Mouse (Mus musculus): ENCODE results near the gene Bcas1. TPM values are rescaled to one million over a fixed set of nuclear protein-coding genes. Genes with fewer than 3 reads are reported as not detected.
A peak's percentile ranks its signal among the peaks of the same experiment; 100 is the strongest.

Bcas1 gene
- polyA plus RNA-seq (2012; rRNA removed) = 0.32 and 0.43 TPM in 2 replicates

DNA sequence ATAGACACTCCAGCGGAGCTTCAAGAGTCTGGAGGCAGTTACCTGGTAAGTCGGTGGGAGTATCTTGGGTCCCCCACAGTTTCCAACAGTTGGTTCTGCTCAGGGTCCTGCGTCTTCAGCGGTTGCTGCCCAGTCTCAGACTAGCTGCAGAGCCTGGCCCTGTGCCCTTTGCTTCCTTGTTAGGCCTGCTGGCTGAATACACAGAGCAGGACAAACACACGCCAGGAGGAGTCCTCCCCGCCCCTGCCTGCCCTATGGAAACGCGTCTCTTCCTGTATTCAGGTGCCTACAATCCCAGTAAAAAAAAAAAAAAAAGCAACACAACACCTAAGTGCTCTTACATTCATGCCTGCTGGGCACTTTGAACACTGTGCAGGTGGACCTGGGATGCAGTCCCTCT is at the start of gene Bcas1:
Bcas1 (minus strand) TSS at position 142 of the 400 bp plus-strand sequence.
- Histone ChIP-seq H3K27ac (ENCODE audit: control insufficient read depth, insufficient read depth, low read length) (no peak within 1 kb of the TSS), H3K4me3 (ENCODE audit: control insufficient read depth, insufficient read depth, low read length) (no peak within 1 kb of the TSS), H3K36me3 (ENCODE audit: control insufficient read depth, insufficient read depth, low read length) (no peaks in the 10 kb centered on the region), H3K4me1 (replicated peaks; ENCODE audit: control insufficient read depth, insufficient read depth, low read length) (no peaks in the 10 kb centered on the region), H3K27me3 (ENCODE audit: control insufficient read depth, insufficient read depth, low read length) (no peaks in the 10 kb centered on the region)
- DNase-seq = no peak
- WGBS = 91% methylated on average over 8 of the region's 8 CpGs
- no peak for TF ChIP-seq CTCF (IDR thresholded peaks at IDR 0.05; ENCODE audit: borderline replicate concordance, control insufficient read depth, extremely low read depth, insufficient read depth, low read length, poor library complexity)
- TF ChIP-seq POLR2A (IDR thresholded peaks at IDR 0.05; ENCODE audit: control insufficient read depth, extremely low read depth, insufficient read depth, low read length, poor library complexity) = no peak

DNA sequence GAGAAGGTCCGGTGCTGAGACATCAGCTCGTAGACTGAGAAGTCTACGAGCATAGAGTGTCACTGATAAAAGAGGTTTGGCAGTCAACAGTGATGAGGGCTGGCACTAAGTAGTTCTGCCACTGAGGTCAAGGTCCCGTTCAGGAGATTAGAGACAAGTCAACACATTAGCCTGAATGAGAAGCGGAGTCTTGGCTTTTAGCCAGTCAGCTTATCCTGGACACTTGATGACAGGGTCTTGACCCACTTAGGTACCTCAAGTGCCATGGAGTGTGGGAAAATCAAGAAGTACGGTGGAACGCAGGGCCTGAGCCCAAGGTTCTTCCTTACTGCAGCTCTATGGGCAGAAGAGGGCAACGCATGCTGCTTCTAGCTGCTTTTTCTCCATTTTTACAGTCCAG is 49.0 kb upstream of the Bcas1 start:
- Histone ChIP-seq H3K36me3 (ENCODE audit: control insufficient read depth, insufficient read depth, low read length) (no peaks in the 10 kb centered on the region), H3K4me1 (replicated peaks; ENCODE audit: control insufficient read depth, insufficient read depth, low read length) (no peaks in the 10 kb centered on the region), H3K4me3 (ENCODE audit: control insufficient read depth, insufficient read depth, low read length) (no peak overlapping the region), H3K27ac (ENCODE audit: control insufficient read depth, insufficient read depth, low read length) (no peak overlapping the region), H3K27me3 (ENCODE audit: control insufficient read depth, insufficient read depth, low read length) (no peaks in the 10 kb centered on the region)
- TF ChIP-seq POLR2A (IDR thresholded peaks at IDR 0.05; ENCODE audit: control insufficient read depth, extremely low read depth, insufficient read depth, low read length, poor library complexity) (no peak), CTCF (IDR thresholded peaks at IDR 0.05; ENCODE audit: borderline replicate concordance, control insufficient read depth, extremely low read depth, insufficient read depth, low read length, poor library complexity) (no peak)
- 95% methylated on average over 8 of the region's 8 CpGs for WGBS
- no peak for DNase-seq

DNA sequence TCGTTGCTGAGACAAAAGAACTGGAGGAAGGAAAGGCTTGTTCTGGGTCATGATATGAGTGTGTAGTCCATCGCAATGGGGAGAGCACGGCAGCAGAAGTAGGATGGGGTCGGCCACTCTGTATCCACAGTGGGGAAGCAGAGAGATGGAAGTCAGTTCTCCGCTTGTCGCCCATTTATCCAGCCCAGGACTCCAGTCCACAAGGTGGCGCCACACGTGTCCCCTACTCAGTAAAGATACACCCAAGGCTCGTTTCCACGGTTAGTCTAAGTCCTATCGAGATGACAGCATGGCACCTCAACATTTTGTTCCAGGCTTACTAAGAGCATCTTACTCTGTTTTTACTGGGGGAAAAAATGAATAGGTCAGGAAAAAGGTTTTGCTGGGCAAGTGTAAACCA is 48.6 kb upstream of the Bcas1 start:
- peak; percentile 26 for DNase-seq
- peak; percentile 30; the same call in 1 of the 2 replicates for TF ChIP-seq CTCF (IDR thresholded peaks at IDR 0.05; ENCODE audit: borderline replicate concordance, control insufficient read depth, extremely low read depth, insufficient read depth, low read length, poor library complexity)
- TF ChIP-seq POLR2A (IDR thresholded peaks at IDR 0.05; ENCODE audit: control insufficient read depth, extremely low read depth, insufficient read depth, low read length, poor library complexity) = no peak
- 63% methylated on average over 11 of the region's 11 CpGs for WGBS
- Histone ChIP-seq H3K36me3 (ENCODE audit: control insufficient read depth, insufficient read depth, low read length) (no peaks in the 10 kb centered on the region), H3K4me3 (ENCODE audit: control insufficient read depth, insufficient read depth, low read length) (no peak overlapping the region), H3K4me1 (replicated peaks; ENCODE audit: control insufficient read depth, insufficient read depth, low read length) (no peaks in the 10 kb centered on the region), H3K27ac (ENCODE audit: control insufficient read depth, insufficient read depth, low read length) (no peak overlapping the region), H3K27me3 (ENCODE audit: control insufficient read depth, insufficient read depth, low read length) (no peaks in the 10 kb centered on the region)

DNA sequence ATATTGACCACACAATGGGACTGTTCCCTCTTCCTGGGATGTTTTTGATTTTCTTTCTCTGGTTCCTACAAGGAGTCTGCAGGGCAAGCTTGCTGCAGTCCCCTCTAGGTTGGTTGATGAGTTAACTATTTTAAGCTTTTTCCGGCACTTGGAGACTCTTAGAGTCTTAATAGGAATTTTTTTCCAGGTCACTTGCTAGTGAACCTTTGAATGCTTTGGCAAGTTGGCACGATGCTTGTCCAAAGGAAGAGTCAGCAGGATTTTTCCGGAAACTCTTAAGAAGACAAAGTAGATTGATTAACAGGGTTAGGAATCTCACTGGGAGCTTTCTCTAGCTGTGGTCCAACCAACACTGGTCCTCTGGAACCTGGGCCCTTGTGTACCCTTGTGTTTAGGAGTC is 47.5 kb upstream of the Bcas1 start:
- no peaks in the 10 kb centered on the region for H3K27me3 ChIP-seq (ENCODE audit: control insufficient read depth, insufficient read depth, low read length)
- no peak for TF ChIP-seq CTCF (IDR thresholded peaks at IDR 0.05; ENCODE audit: borderline replicate concordance, control insufficient read depth, extremely low read depth, insufficient read depth, low read length, poor library complexity)
- TF ChIP-seq POLR2A (IDR thresholded peaks at IDR 0.05; ENCODE audit: control insufficient read depth, extremely low read depth, insufficient read depth, low read length, poor library complexity) = no peak
- no peak overlapping the region for H3K4me3 ChIP-seq (ENCODE audit: control insufficient read depth, insufficient read depth, low read length)
- H3K4me1 ChIP-seq (replicated peaks; ENCODE audit: control insufficient read depth, insufficient read depth, low read length) = no peaks in the 10 kb centered on the region
- no peaks in the 10 kb centered on the region for H3K36me3 ChIP-seq (ENCODE audit: control insufficient read depth, insufficient read depth, low read length)
- 93% methylated on average over 3 of the region's 3 CpGs for WGBS
- no peak for DNase-seq
- H3K27ac ChIP-seq (ENCODE audit: control insufficient read depth, insufficient read depth, low read length) = no peak overlapping the region

DNA sequence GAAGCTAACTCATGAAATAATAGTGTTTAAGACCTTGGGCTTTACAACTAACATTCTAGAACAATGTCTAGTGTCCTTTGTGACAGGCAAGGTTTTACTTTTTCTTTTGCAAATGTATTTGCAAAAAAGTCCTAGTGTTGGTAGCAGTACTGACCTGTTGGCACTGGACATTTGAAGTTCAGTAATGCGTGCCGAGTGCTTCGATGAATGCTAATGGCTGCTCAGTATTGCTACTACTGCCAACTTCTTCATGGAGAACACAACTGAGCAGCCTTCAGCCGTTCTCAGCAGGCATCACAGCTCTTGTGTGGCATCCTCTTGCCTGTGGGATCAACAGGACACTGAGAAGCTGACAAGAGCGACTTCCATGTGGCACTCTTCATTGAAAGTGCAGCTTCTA is 46.5 kb upstream of the Bcas1 start:
- Histone ChIP-seq H3K4me1 (replicated peaks; ENCODE audit: control insufficient read depth, insufficient read depth, low read length) (no peaks in the 10 kb centered on the region), H3K4me3 (ENCODE audit: control insufficient read depth, insufficient read depth, low read length) (no peak overlapping the region), H3K36me3 (ENCODE audit: control insufficient read depth, insufficient read depth, low read length) (no peaks in the 10 kb centered on the region), H3K27ac (ENCODE audit: control insufficient read depth, insufficient read depth, low read length) (no peak overlapping the region), H3K27me3 (ENCODE audit: control insufficient read depth, insufficient read depth, low read length) (no peaks in the 10 kb centered on the region; the same call in 1 of the 2 replicates)
- DNase-seq = no peak
- WGBS = 98% methylated on average over 5 of the region's 5 CpGs
- no peak for TF ChIP-seq POLR2A (IDR thresholded peaks at IDR 0.05; ENCODE audit: control insufficient read depth, extremely low read depth, insufficient read depth, low read length, poor library complexity)
- TF ChIP-seq CTCF (IDR thresholded peaks at IDR 0.05; ENCODE audit: borderline replicate concordance, control insufficient read depth, extremely low read depth, insufficient read depth, low read length, poor library complexity) = no peak

DNA sequence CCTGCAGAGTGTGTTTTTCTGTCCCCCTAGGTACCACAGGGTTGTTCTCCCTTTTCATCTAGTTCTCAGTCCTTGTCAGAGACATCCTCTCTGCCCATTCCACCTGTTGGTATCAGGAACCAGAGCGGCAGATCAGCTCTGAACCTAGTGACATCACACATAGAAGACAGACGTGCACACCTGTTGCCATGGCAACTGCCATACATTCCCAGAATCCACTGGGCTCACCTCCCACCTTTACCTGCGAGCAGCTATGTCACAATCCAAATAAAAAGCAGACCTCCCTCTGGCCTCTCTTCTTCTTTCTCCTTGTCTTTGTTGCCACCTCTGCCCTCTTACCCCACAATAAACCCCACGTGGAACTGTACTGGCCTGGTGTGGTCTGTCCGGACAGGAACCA is 42.9 kb upstream of the Bcas1 start:
- Histone ChIP-seq H3K36me3 (ENCODE audit: control insufficient read depth, insufficient read depth, low read length) (no peaks in the 10 kb centered on the region), H3K4me3 (ENCODE audit: control insufficient read depth, insufficient read depth, low read length) (no peak overlapping the region), H3K27me3 (ENCODE audit: control insufficient read depth, insufficient read depth, low read length) (no peaks in the 10 kb centered on the region; the same call in 1 of the 2 replicates), H3K27ac (ENCODE audit: control insufficient read depth, insufficient read depth, low read length) (no peak overlapping the region), H3K4me1 (replicated peaks; ENCODE audit: control insufficient read depth, insufficient read depth, low read length) (no peaks in the 10 kb centered on the region)
- no peak for DNase-seq
- no peak for TF ChIP-seq POLR2A (IDR thresholded peaks at IDR 0.05; ENCODE audit: control insufficient read depth, extremely low read depth, insufficient read depth, low read length, poor library complexity)
- no peak for TF ChIP-seq CTCF (IDR thresholded peaks at IDR 0.05; ENCODE audit: borderline replicate concordance, control insufficient read depth, extremely low read depth, insufficient read depth, low read length, poor library complexity)
- 77% methylated on average over 5 of the region's 5 CpGs for WGBS

All from thymus, adult 2 months (tissue).